Mouse (Mus musculus): ENCODE measurements around the gene Gm28729.

- no peak for TF ChIP-seq POLR2A (IDR thresholded peaks at IDR 0.05; ENCODE audit: low read depth, low read length)
- TF ChIP-seq CTCF (IDR thresholded peaks at IDR 0.05; ENCODE audit: extremely low read depth, insufficient read depth, insufficient read length, insufficient replicate concordance): no peak
Observed at GRCm38 (mm10) chr9:96442081-96442480, 83.0 kb downstream of the Gm28729 start.

All from spleen, adult 2 months (tissue).